Mouse (Mus musculus) forebrain, embryonic 11.5 days (tissue): ENCODE measurements around the gene Ube3c. TPM values are rescaled to one million over a fixed set of nuclear protein-coding genes. Genes with fewer than 3 reads are reported as not detected.

Experiments
- ATAC-seq: fragments of 200-750 bp; cut with Nextera tagmentation; replicated peaks from 2 replicates; pipeline ENCODE4 v1.8.0; 2017; ENCODE audit warnings: moderate TSS enrichment; ENCODE audit not compliant: low FRiP score
- DNase-seq: peaks from one replicate; pipeline ENCODE4 v3.0.0-alpha.2; 2017; ENCODE audit warnings: low spot score
- H3K27ac ChIP-seq: fragments of 300-500 bp; sonication (generic); 2 replicates; pipeline ENCODE4 v1.5.1; 2014; ENCODE audit warnings: low read depth, low read length
- H3K27me3 ChIP-seq: fragments of 300-500 bp; sonication (generic); 2 replicates; pipeline ENCODE4 v1.6.1; 2014; ENCODE audit warnings: mild to moderate bottlenecking, low read length, mixed read lengths; ENCODE audit not compliant: control insufficient read depth, insufficient read depth
- H3K36me3 ChIP-seq: fragments of 300-500 bp; sonication (generic); 2 replicates; pipeline ENCODE4 v1.6.1; 2014; ENCODE audit warnings: mild to moderate bottlenecking, low read length, moderate library complexity, mixed read lengths; ENCODE audit not compliant: control insufficient read depth, insufficient read depth
- H3K4me1 ChIP-seq: fragments of 300-500 bp; sonication (generic); replicated peaks from 2 replicates; pipeline ENCODE4 v1.6.1; 2014; ENCODE audit warnings: low read length, mixed read lengths; ENCODE audit not compliant: control insufficient read depth, insufficient read depth
- H3K4me2 ChIP-seq: fragments of 300-500 bp; sonication (generic); 2 replicates; pipeline ENCODE4 v1.6.1; 2014; ENCODE audit warnings: low read depth, mild to moderate bottlenecking, low read length, moderate library complexity, mixed read lengths; ENCODE audit not compliant: severe bottlenecking
- H3K4me3 ChIP-seq: fragments of 300-500 bp; sonication (generic); 2 replicates; pipeline ENCODE4 v1.5.1; 2014; ENCODE audit warnings: low read depth, low read length
- H3K9ac ChIP-seq: fragments of 300-500 bp; sonication (generic); 2 replicates; pipeline ENCODE4 v1.6.1; 2014; ENCODE audit warnings: low read length
- H3K9me3 ChIP-seq: fragments of 300-500 bp; sonication (generic); 2 replicates; pipeline ENCODE4 v1.6.1; 2016; ENCODE audit warnings: low read length, mixed read lengths; ENCODE audit not compliant: control insufficient read depth
- WGBS: fragments of 180-500 bp; shearing (Covaris S2); extraction: QIAGEN DNeasy Blood & Tissue Kit; methylation state at CpG from one replicate; pipeline ENCODE4 v1.1.7; 2014; 5-methylcytosine and 5-hydroxymethylcytosine counted together
- polyA plus RNA-seq: library from polyadenylated mRNA; unstranded; fragments of >200 nt; fragmentation: Nextera tagmentation; extraction: Ambion mirVana; gene quantifications from 2 replicates; pipeline ENCODE4 v1.2.1, GENCODE M21; 2014

Ube3c gene
- polyA plus RNA-seq, 1 experiment from 2014 or later, result 42.1 TPM

DNA sequence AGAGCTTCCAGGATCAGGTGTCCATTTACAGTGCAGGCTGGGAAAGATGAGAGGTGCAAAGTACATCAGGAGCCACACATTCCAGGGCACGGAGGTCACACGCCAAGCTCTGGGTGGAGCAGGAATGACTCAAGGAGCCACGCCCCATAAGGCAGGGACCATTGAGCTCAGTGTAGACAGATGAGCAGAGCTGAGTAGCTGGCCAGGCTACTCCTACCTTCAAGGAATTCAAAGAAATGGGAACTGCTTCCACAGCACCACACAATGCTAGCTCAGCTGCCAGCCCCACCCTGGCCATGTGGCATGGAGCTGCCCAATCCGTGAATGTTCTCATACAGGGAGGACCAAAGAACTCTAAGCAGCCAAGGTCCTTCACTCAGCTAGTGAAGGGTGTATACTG, 129.5 kb downstream of the Ube3c start:
- DNase-seq (no peak), ATAC-seq (no peak)
- H3K27me3 ChIP-seq, result no peaks in the 10 kb centered on the region
- H3K4me3 ChIP-seq, result no peak overlapping the region
- H3K36me3 ChIP-seq, result no peaks in the 10 kb centered on the region
- H3K4me1 ChIP-seq, result no peaks in the 10 kb centered on the region
- 94% methylated on average over 4 of the region's 4 CpGs for WGBS
- no peak overlapping the region for H3K27ac ChIP-seq
- no peaks in the 10 kb centered on the region for H3K9me3 ChIP-seq
- no peak overlapping the region for H3K4me2 ChIP-seq
- H3K9ac ChIP-seq, result no peak overlapping the region

DNA sequence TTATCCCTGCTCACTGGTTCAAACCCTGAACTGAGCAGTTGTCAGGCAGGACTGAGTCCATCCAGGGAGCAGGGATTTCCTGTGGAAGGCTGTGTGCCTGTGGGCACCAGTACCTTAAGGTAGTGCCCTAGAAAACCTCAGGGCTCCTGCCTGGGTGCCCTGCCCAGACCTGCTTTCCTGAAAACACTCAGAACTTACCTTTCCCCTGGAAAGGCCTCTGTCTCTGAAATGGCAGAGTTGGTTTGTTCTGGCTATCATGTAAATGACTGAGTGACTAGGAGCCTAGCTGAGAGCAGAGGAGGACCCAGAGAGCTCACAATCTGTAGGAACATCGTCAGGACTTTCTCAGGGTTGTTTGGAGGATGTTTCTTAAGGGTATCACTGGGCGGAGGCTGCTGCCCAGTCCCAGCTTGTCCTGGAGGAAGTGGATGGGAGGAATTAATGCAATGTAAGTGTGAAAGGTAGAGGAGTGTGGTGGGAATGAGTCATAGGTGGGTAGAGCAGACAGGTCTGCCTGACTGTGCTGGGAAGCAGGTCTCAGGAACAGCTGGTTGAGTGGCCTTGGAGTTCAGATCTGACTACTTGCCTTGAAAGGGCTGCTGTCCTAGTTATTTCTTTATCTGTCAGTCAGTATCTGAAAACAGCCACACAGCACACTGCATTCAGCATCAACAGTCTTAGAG, 130.6 kb downstream of the Ube3c start:
- Histone ChIP-seq H3K27ac (no peak overlapping the region), H3K36me3 (no peaks in the 10 kb centered on the region), H3K9me3 (no peaks in the 10 kb centered on the region), H3K27me3 (no peaks in the 10 kb centered on the region), H3K9ac (no peak overlapping the region), H3K4me1 (no peaks in the 10 kb centered on the region), H3K4me2 (no peak overlapping the region), H3K4me3 (no peak overlapping the region)
- WGBS, result 80% methylated on average over 2 of the region's 2 CpGs
- ATAC-seq (no peak), DNase-seq (no peak)

DNA sequence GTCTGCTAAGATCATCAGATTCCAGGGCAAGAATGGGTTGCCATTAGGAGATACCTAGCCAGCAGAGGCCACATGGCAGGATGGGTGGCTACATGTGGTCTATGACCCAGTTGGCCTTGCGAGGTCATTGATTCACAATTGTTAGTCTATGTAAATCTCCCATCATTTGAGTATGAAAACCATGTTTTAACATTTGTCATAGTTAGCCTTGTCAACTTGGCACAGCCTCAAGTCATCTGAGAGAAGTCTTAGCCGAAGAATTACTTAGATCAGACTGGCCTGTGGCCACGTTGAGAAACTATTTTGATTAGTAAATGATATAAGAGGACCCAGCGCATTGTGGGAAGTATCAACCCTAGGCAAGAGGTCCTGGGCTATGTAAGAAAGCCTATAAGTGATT, 138.2 kb downstream of the Ube3c start:
- H3K36me3 ChIP-seq, result no peaks in the 10 kb centered on the region
- H3K4me1 ChIP-seq, result no peaks in the 10 kb centered on the region
- no peak overlapping the region for H3K9ac ChIP-seq
- DNase-seq (no peak), ATAC-seq (no peak)
- H3K9me3 ChIP-seq, result no peaks in the 10 kb centered on the region
- no peak overlapping the region for H3K4me2 ChIP-seq
- H3K27me3 ChIP-seq, result no peaks in the 10 kb centered on the region
- H3K27ac ChIP-seq, result no peak overlapping the region
- 93% methylated on average over 4 of the region's 4 CpGs for whole genome bisulfite sequencing
- no peak overlapping the region for H3K4me3 ChIP-seq

DNA sequence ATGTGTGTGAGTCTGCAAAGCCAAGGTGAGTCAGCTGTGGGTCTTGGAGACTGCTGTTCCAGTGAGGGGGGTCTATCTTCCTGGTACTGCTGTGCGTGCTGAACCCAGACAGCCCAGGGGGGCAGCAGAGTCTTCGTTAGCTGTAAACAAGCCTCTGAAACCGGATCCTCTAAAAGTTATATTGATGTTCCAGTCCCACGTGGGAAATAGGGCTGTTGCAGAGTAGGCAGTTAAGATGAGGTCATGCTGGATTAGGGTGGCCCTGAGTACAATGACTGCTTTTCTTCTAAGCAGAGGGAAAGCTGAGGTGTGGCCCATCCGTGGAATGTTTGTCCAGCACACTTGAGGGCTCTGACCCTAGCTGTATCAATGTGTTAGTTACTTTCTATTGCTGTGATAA, 139.2 kb downstream of the Ube3c start:
- WGBS, result 31% methylated on average over 5 of the region's 5 CpGs
- H3K4me2 ChIP-seq, result no peak overlapping the region
- no peak overlapping the region for H3K9ac ChIP-seq
- H3K27me3 ChIP-seq, result no peaks in the 10 kb centered on the region
- no peaks in the 10 kb centered on the region for H3K9me3 ChIP-seq
- H3K27ac ChIP-seq, result no peak overlapping the region
- DNase-seq, result no peak
- no peaks in the 10 kb centered on the region for H3K36me3 ChIP-seq
- H3K4me3 ChIP-seq, result no peak overlapping the region
- no peaks in the 10 kb centered on the region for H3K4me1 ChIP-seq
- ATAC-seq, result no peak

DNA sequence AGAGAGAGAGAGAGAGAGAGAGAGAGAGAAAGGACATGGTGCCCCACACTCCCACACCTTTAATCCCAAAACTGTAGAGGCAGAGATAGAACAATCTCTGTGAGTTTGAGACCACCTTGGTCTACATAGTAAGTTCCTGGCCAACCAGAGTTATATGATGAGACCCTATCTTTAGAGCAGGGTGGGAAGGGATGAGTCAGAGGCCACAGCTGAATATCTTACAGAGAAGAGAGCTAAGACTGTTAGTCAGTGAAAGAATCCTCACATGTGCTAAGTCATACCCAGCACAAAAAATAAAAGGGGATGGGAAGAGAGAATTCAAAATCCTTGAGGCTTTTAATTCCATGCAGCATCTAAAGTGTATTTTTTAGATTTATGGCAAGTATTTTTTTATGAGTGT, 142.6 kb downstream of the Ube3c start:
- DNase-seq, result no peak
- Histone ChIP-seq H3K4me1 (no peaks in the 10 kb centered on the region), H3K4me2 (no peak overlapping the region), H3K27me3 (no peaks in the 10 kb centered on the region), H3K36me3 (no peaks in the 10 kb centered on the region), H3K27ac (no peak overlapping the region), H3K4me3 (no peak overlapping the region), H3K9me3 (no peaks in the 10 kb centered on the region), H3K9ac (no peak overlapping the region)
- no peak for ATAC-seq

DNA sequence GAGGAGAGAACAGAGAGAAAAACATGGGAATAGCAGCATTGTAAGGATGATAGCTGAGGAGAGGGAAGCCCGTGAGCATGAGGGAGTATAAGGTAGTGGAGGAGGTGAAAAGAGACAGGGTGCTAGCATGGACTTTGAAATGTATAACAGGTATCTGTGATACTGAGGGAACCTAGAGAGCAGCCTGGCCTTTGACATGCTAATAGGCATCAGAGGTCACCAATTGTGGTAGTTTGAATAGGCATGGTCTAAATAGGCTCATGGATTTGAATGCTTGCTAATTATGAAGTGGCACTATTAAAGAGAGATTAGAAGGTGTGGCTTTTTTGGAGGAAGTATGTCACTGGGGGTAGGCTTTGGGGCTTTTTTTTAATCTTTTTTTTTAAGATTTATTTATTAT, 143.9 kb downstream of the Ube3c start:
- ATAC-seq, result no peak
- Histone ChIP-seq H3K4me2 (no peak overlapping the region), H3K36me3 (no peaks in the 10 kb centered on the region), H3K9ac (no peak overlapping the region), H3K9me3 (no peaks in the 10 kb centered on the region), H3K27me3 (no peaks in the 10 kb centered on the region), H3K4me3 (no peak overlapping the region), H3K27ac (no peak overlapping the region), H3K4me1 (no peaks in the 10 kb centered on the region)
- whole genome bisulfite sequencing, result 50% methylated on average over 1 of the region's 1 CpGs
- DNase-seq, result no peak

DNA sequence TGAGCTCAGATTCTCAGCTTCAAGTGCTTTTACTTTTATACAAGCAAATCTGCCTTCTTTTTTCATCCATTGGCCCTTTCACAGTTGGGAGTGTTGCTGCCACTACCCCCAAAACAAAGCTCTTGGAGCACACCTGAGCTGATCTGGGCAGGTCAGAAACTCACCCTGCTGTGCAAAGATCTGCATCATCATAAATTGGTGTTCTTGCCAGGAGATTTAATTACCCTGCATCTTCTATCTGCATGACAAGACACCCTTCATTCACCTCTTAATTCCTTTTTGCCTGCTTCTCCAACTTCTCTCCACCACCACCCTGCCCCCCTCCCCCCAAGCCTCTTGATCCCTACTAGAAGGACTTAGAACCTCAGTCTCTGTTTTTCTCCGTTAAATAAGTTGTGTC, 152.1 kb downstream of the Ube3c start:
- DNase-seq, result no peak
- no peaks in the 10 kb centered on the region for H3K9me3 ChIP-seq
- WGBS, result 31% methylated on average over 1 of the region's 1 CpGs
- no peak for ATAC-seq
- no peak overlapping the region for H3K9ac ChIP-seq
- no peak overlapping the region for H3K4me2 ChIP-seq
- H3K4me1 ChIP-seq, result no peaks in the 10 kb centered on the region
- H3K27ac ChIP-seq, result no peak overlapping the region
- no peaks in the 10 kb centered on the region for H3K27me3 ChIP-seq
- no peak overlapping the region for H3K4me3 ChIP-seq
- no peaks in the 10 kb centered on the region for H3K36me3 ChIP-seq

DNA sequence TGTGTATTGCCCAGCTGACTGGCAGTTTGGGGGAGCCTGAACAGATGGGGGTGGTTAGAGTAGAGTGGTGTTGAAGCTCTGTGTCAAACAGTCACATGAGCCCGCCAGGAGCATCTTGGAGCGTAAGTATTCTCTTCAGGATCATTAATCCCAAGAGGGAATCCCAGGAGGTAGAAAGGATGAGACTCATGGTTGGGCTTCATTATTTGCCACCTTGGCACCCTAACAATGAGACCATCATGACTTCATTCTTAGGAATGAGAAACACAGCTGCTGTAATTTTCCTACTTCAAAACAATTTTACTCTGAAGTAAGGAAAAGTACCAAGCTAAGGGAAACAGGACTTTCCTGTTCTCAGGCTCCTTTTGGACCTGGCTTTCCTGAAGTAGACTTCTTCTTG, 156.3 kb downstream of the Ube3c start:
- Histone ChIP-seq H3K27ac (no peak overlapping the region), H3K36me3 (no peaks in the 10 kb centered on the region), H3K9me3 (no peaks in the 10 kb centered on the region), H3K27me3 (no peaks in the 10 kb centered on the region), H3K4me1 (no peaks in the 10 kb centered on the region), H3K4me2 (no peak overlapping the region), H3K4me3 (no peak overlapping the region), H3K9ac (no peak overlapping the region)
- 93% methylated on average over 2 of the region's 2 CpGs for WGBS
- ATAC-seq (no peak), DNase-seq (no peak)
